Mouse (Mus musculus) liver, embryonic 15.5 days (tissue): ENCODE results near the gene B3gnt9. TPM values are rescaled to one million over a fixed set of nuclear protein-coding genes. Genes with fewer than 3 reads are reported as not detected.
A peak's percentile ranks its signal among the peaks of the same experiment; 100 is the strongest.

Experiments
- ATAC-seq: fragments of 200-750 bp; cut with Nextera tagmentation; 2 replicates; pipeline ENCODE4 v1.8.0; 2017; ENCODE audit warnings: moderate number of reproducible peaks, mild to moderate bottlenecking, moderate library complexity; ENCODE audit not compliant: insufficient read depth
- H3K27ac ChIP-seq: fragments of 300-500 bp; sonication (generic); replicated peaks from 2 replicates; pipeline ENCODE4 v1.5.1; 2015; ENCODE audit warnings: mild to moderate bottlenecking, inconsistent platforms
- H3K27me3 ChIP-seq: fragments of 300-500 bp; sonication (generic); 2 replicates; pipeline ENCODE4 v1.6.1; 2015; ENCODE audit warnings: mild to moderate bottlenecking, inconsistent platforms
- H3K36me3 ChIP-seq: fragments of 300-500 bp; sonication (generic); replicated peaks from 2 replicates; pipeline ENCODE4 v1.6.1; 2015; ENCODE audit warnings: moderate library complexity, mild to moderate bottlenecking, inconsistent platforms
- H3K4me1 ChIP-seq: fragments of 300-500 bp; sonication (generic); replicated peaks from 2 replicates; pipeline ENCODE4 v1.6.1; 2015; ENCODE audit warnings: inconsistent platforms
- H3K4me2 ChIP-seq: fragments of 300-500 bp; sonication (generic); 2 replicates; pipeline ENCODE4 v1.6.1; 2015; ENCODE audit warnings: moderate library complexity, mild to moderate bottlenecking, inconsistent platforms
- H3K4me3 ChIP-seq: fragments of 300-500 bp; sonication (generic); replicated peaks from 2 replicates; pipeline ENCODE4 v1.5.1; 2015; ENCODE audit warnings: mild to moderate bottlenecking, inconsistent platforms
- H3K9ac ChIP-seq: fragments of 300-500 bp; sonication (generic); 2 replicates; pipeline ENCODE4 v1.6.1; 2015; ENCODE audit warnings: moderate library complexity, mild to moderate bottlenecking, inconsistent platforms
- H3K9me3 ChIP-seq: fragments of 300-500 bp; sonication (generic); replicated peaks from 2 replicates; pipeline ENCODE4 v1.6.1; 2016; ENCODE audit warnings: inconsistent platforms
- WGBS: fragments of 180-500 bp; shearing (Covaris S2); methylation state at CpG from one replicate; pipeline ENCODE4 v1.1.7; 2015; ENCODE audit warnings: mixed read lengths; ENCODE audit not compliant: insufficient replicate concordance; 5-methylcytosine and 5-hydroxymethylcytosine counted together
- polyA plus RNA-seq: library from polyadenylated mRNA; unstranded; fragments of >200 nt; fragmentation: Nextera tagmentation; extraction: Ambion mirVana; gene quantifications from 2 replicates; pipeline ENCODE4 v1.2.1, GENCODE M21; 2015

Gene B3gnt9
- polyA plus RNA-seq, 1 experiment from 2014 or later: 2.4 TPM

GRCm38 (mm10) chr8:105268342-105269074 is 13.6 kb upstream of the B3gnt9 start:
- Histone ChIP-seq H3K9ac (no peak overlapping the region), H3K4me3 (peak overlapping the region; percentile 38), H3K4me2 (peak overlapping the region; percentile 64), H3K27ac (no peak overlapping the region), H3K4me1 (peaks cover 53% of the 10 kb centered on the region), H3K27me3 (peaks cover 97% of the 10 kb centered on the region), H3K9me3 (no peaks in the 10 kb centered on the region), H3K36me3 (no peaks in the 10 kb centered on the region)
- 5% methylated on average over 65 of the region's 65 CpGs for WGBS
- no peak for ATAC-seq

GRCm38 (mm10) chr8:105266775-105267174 is 11.8 kb upstream of the B3gnt9 start:
- Histone ChIP-seq H3K4me1 (peaks cover 62% of the 10 kb centered on the region), H3K27me3 (peaks cover 94% of the 10 kb centered on the region)
- 26% methylated on average over 13 of the region's 13 CpGs for WGBS

GRCm38 (mm10) chr8:105265128-105265527 is 10.2 kb upstream of the B3gnt9 start:
- Histone ChIP-seq H3K4me2 (peak overlapping the region; percentile 97), H3K4me1 (peaks cover 67% of the 10 kb centered on the region), H3K27ac (no peak overlapping the region), H3K4me3 (peak overlapping the region; percentile 74), H3K27me3 (peaks cover 93% of the 10 kb centered on the region), H3K36me3 (no peaks in the 10 kb centered on the region), H3K9ac (peak overlapping the region; percentile 80; the same call in 1 of the 2 replicates), H3K9me3 (no peaks in the 10 kb centered on the region)
- ATAC-seq: no peak
- WGBS: 8% methylated on average over 10 of the region's 10 CpGs

More at GRCm38 (mm10) chr8:105266775-105267174, 11.8 kb upstream of the B3gnt9 start:
- Histone ChIP-seq H3K4me3 (no peak overlapping the region), H3K36me3 (no peaks in the 10 kb centered on the region), H3K9me3 (no peaks in the 10 kb centered on the region), H3K27ac (no peak overlapping the region), H3K9ac (no peak overlapping the region), H3K4me2 (no peak overlapping the region)
- no peak for ATAC-seq

GRCm38 (mm10) chr8:105264024-105264982 is 9.3 kb upstream of the B3gnt9 start, which contains the start of the genes Tradd and Fbxl8:
TSS of gene Tradd (minus strand) at chr8:105264609.
TSS of gene Fbxl8 (plus strand) at chr8:105264648.
- Histone ChIP-seq H3K4me2 (peak within 1 kb of the TSS; percentile 97), H3K9me3 (no peaks in the 10 kb centered on the region), H3K9ac (peak within 1 kb of the TSS; percentile 80), H3K4me3 (peak within 1 kb of the TSS; percentile 74), H3K27ac (peak within 1 kb of the TSS; percentile 31; the same call in 1 of the 2 replicates), H3K36me3 (no peaks in the 10 kb centered on the region), H3K27me3 (peaks cover 93% of the 10 kb centered on the region), H3K4me1 (peaks cover 67% of the 10 kb centered on the region)
- 1% methylated on average over 54 of the region's 54 CpGs for WGBS
- peak; percentile 81 for ATAC-seq

- Histone ChIP-seq H3K4me1 (peaks cover 66% of the 10 kb centered on the region), H3K4me2 (peak overlapping the region; percentile 97), H3K36me3 (no peaks in the 10 kb centered on the region), H3K9me3 (no peaks in the 10 kb centered on the region), H3K4me3 (peak overlapping the region; percentile 74), H3K27ac (no peak overlapping the region), H3K9ac (peak overlapping the region; percentile 80; the same call in 1 of the 2 replicates), H3K27me3 (peaks cover 93% of the 10 kb centered on the region)
- ATAC-seq: no peak
- WGBS: 40% methylated on average over 16 of the region's 16 CpGs
Measured at GRCm38 (mm10) chr8:105263244-105263912, 8.4 kb upstream of the B3gnt9 start.

GRCm38 (mm10) chr8:105261326-105261980 is 6.5 kb upstream of the B3gnt9 start:
- no peak for ATAC-seq
- Histone ChIP-seq H3K27me3 (peaks cover 91% of the 10 kb centered on the region), H3K4me1 (peaks cover 63% of the 10 kb centered on the region), H3K27ac (no peak overlapping the region), H3K9ac (no peak overlapping the region), H3K4me2 (no peak overlapping the region), H3K9me3 (no peaks in the 10 kb centered on the region), H3K4me3 (no peak overlapping the region), H3K36me3 (no peaks in the 10 kb centered on the region)
- WGBS: 57% methylated on average over 12 of the region's 12 CpGs

GRCm38 (mm10) chr8:105260371-105261099 is 5.6 kb upstream of the B3gnt9 start:
- H3K9ac ChIP-seq: no peak overlapping the region
- H3K4me2 ChIP-seq: 0 out of 2 replicates have a peak overlapping the region, but pooled peaks have one; percentile 78
- no peaks in the 10 kb centered on the region for H3K36me3 ChIP-seq
- no peaks in the 10 kb centered on the region for H3K9me3 ChIP-seq
- H3K4me1 ChIP-seq: peaks cover 71% of the 10 kb centered on the region
- H3K27ac ChIP-seq: no peak overlapping the region
- H3K4me3 ChIP-seq: no peak overlapping the region
- peaks cover 90% of the 10 kb centered on the region for H3K27me3 ChIP-seq
- 69% methylated on average over 7 of the region's 7 CpGs for WGBS
- no peak for ATAC-seq

GRCm38 (mm10) chr8:105259721-105260320 is 4.9 kb upstream of the B3gnt9 start:
- no peak for ATAC-seq
- no peaks in the 10 kb centered on the region for H3K9me3 ChIP-seq
- peaks cover 89% of the 10 kb centered on the region for H3K27me3 ChIP-seq
- H3K9ac ChIP-seq: no peak overlapping the region; the same call in 1 of the 2 replicates
- H3K4me2 ChIP-seq: peak overlapping the region; percentile 78
- H3K36me3 ChIP-seq: no peaks in the 10 kb centered on the region
- 2% methylated on average over 30 of the region's 30 CpGs for WGBS
- no peak overlapping the region for H3K27ac ChIP-seq
- peak overlapping the region; percentile 42 for H3K4me3 ChIP-seq
- peaks cover 71% of the 10 kb centered on the region for H3K4me1 ChIP-seq

GRCm38 (mm10) chr8:105258911-105259720 is 4.2 kb upstream of the B3gnt9 start:
- WGBS: 17% methylated on average over 55 of the region's 55 CpGs
- no peak overlapping the region; the same call in 1 of the 2 replicates for H3K9ac ChIP-seq
- ATAC-seq: no peak

More at GRCm38 (mm10) chr8:105258911-105259720, 4.2 kb upstream of the B3gnt9 start:
- H3K4me3 ChIP-seq: peak overlapping the region; percentile 42
- H3K4me2 ChIP-seq: peak overlapping the region; percentile 78
- H3K27ac ChIP-seq: no peak overlapping the region
- H3K36me3 ChIP-seq: no peaks in the 10 kb centered on the region
- H3K27me3 ChIP-seq: peaks cover 85% of the 10 kb centered on the region
- no peaks in the 10 kb centered on the region for H3K9me3 ChIP-seq
- H3K4me1 ChIP-seq: peaks cover 71% of the 10 kb centered on the region
